Mouse (Mus musculus) hindbrain, embryonic 14.5 days (tissue): Measurements from ENCODE around the gene Pdcd2. TPM values are rescaled to one million over a fixed set of nuclear protein-coding genes. Genes with fewer than 3 reads are reported as not detected.
A peak's percentile ranks its signal among the peaks of the same experiment; 100 is the strongest.

Source experiments
- ATAC-seq: fragments of 200-750 bp; cut with Nextera tagmentation; 2 replicates; pipeline ENCODE4 v1.8.0; 2017; ENCODE audit warnings: moderate number of reproducible peaks, mild to moderate bottlenecking, moderate TSS enrichment, moderate library complexity; ENCODE audit not compliant: low FRiP score
- DNase-seq: peaks from one replicate; pipeline ENCODE4 v3.0.0-alpha.2; 2015; ENCODE audit warnings: low spot score
- H3K27ac ChIP-seq: fragments of 300-500 bp; sonication (generic); 2 replicates; pipeline ENCODE4 v1.5.1; 2014; ENCODE audit warnings: mild to moderate bottlenecking, moderate library complexity
- H3K27me3 ChIP-seq: fragments of 300-500 bp; sonication (generic); 2 replicates; pipeline ENCODE4 v1.6.1; 2014; ENCODE audit warnings: mild to moderate bottlenecking, low read length, mixed read lengths; ENCODE audit not compliant: control insufficient read depth, insufficient read depth
- H3K36me3 ChIP-seq: fragments of 300-500 bp; sonication (generic); replicated peaks from 2 replicates; pipeline ENCODE4 v1.6.1; 2014; ENCODE audit not compliant: control insufficient read depth, insufficient read depth
- H3K4me1 ChIP-seq: fragments of 300-500 bp; sonication (generic); replicated peaks from 2 replicates; pipeline ENCODE4 v1.6.1; 2014; ENCODE audit warnings: antibody characterized with exemption, low read length, mixed read lengths; ENCODE audit not compliant: control insufficient read depth, insufficient read depth
- H3K4me2 ChIP-seq: fragments of 300-500 bp; sonication (generic); replicated peaks from 2 replicates; pipeline ENCODE4 v1.6.1; 2014; ENCODE audit warnings: mild to moderate bottlenecking, moderate library complexity
- H3K4me3 ChIP-seq: fragments of 300-500 bp; sonication (generic); replicated peaks from 2 replicates; pipeline ENCODE4 v1.5.1; 2014; ENCODE audit warnings: mild to moderate bottlenecking, low read length
- H3K9ac ChIP-seq: fragments of 300-500 bp; sonication (generic); 2 replicates; pipeline ENCODE4 v1.6.1; 2014
- H3K9me3 ChIP-seq: fragments of 300-500 bp; sonication (generic); 2 replicates; pipeline ENCODE4 v1.6.1; 2016; ENCODE audit warnings: low read length; ENCODE audit not compliant: control insufficient read depth
- WGBS: fragments of 180-500 bp; shearing (Covaris S2); extraction: QIAGEN DNeasy Blood & Tissue Kit; methylation state at CpG from one replicate; pipeline ENCODE4 v1.1.7; 2014; 5-methylcytosine and 5-hydroxymethylcytosine counted together
- polyA plus RNA-seq: library from polyadenylated mRNA; unstranded; fragments of >200 nt; fragmentation: Nextera tagmentation; extraction: Ambion mirVana; gene quantifications from 2 replicates; pipeline ENCODE4 v1.2.1, GENCODE M21; 2014

Gene Pdcd2
- polyA plus RNA-seq, 1 experiment from 2014 or later = 69.6 TPM

DNA sequence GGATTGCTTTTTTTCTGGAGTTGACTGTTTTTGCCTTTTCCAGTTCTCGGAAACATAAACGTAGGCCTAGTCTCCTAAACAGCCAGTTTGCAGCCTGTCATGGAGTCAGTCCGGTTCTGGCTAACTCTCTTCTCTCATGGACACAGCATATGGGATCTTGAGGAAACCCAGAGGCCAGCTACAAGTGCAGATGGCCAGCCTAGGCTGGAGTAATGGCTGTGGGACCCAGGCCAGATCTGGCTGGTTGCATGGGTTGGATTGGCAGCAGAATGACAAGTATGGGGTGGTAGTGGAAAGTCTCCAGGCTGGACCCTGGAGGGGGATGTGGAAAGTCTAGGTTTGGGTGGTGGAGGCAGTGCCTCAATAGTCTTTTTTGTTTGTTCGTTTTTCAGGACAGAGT, 13.2 kb upstream of the Pdcd2 start:
- Histone ChIP-seq H3K27me3 (peaks cover 21% of the 10 kb centered on the region), H3K9ac (no peak overlapping the region), H3K4me3 (no peak overlapping the region), H3K4me1 (no peaks in the 10 kb centered on the region), H3K36me3 (no peaks in the 10 kb centered on the region), H3K27ac (no peak overlapping the region), H3K4me2 (no peak overlapping the region), H3K9me3 (no peaks in the 10 kb centered on the region)
- ATAC-seq = no peak
- DNase-seq = no peak
- WGBS = 73% methylated on average over 4 of the region's 4 CpGs

GRCm38 (mm10) chr17:15536457-15536904, 9.4 kb upstream of the Pdcd2 start:
- Histone ChIP-seq H3K4me3 (peak overlapping the region; percentile 46), H3K27ac (no peak overlapping the region), H3K36me3 (no peaks in the 10 kb centered on the region), H3K9me3 (no peaks in the 10 kb centered on the region), H3K9ac (peak overlapping the region; percentile 60), H3K27me3 (peaks cover 24% of the 10 kb centered on the region), H3K4me1 (no peaks in the 10 kb centered on the region), H3K4me2 (peak overlapping the region; percentile 96)
- WGBS = 2% methylated on average over 33 of the region's 33 CpGs
- ATAC-seq (no peak), DNase-seq (no peak)

DNA sequence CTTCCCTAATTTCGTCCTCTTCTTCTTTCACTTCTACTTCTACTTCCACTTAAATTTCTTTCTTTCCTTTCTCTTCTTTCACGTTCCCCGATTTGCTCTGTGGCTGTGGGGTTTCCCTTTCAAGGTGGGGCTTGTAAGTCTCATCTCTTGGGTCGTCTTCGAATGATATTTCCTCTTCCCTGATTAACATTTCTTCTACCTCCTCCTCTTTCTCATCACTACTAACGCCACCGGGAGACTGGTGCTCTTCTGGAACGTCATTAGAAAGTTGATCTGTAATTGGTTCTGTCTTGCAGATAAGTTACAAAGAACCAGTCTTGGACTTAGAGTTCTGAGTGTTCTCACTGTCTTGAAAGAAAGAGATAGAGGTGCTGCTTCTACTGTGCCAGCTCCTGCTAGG, 8.8 kb upstream of the Pdcd2 start:
- WGBS = 19% methylated on average over 8 of the region's 8 CpGs
- Histone ChIP-seq H3K36me3 (no peaks in the 10 kb centered on the region), H3K4me3 (peak overlapping the region; percentile 46), H3K9me3 (no peaks in the 10 kb centered on the region), H3K27me3 (peaks cover 24% of the 10 kb centered on the region), H3K9ac (peak overlapping the region; percentile 60; the same call in 1 of the 2 replicates), H3K27ac (no peak overlapping the region), H3K4me1 (no peaks in the 10 kb centered on the region), H3K4me2 (peak overlapping the region; percentile 96)
- ATAC-seq (no peak), DNase-seq (no peak)

- no peak overlapping the region for H3K27ac ChIP-seq
- H3K9ac ChIP-seq = no peak overlapping the region
- no peak overlapping the region for H3K4me3 ChIP-seq
- DNase-seq (no peak), ATAC-seq (no peak)
- no peaks in the 10 kb centered on the region for H3K9me3 ChIP-seq
- H3K27me3 ChIP-seq = peaks cover 24% of the 10 kb centered on the region
- no peak overlapping the region for H3K4me2 ChIP-seq
- no peaks in the 10 kb centered on the region for H3K36me3 ChIP-seq
- H3K4me1 ChIP-seq = no peaks in the 10 kb centered on the region
- WGBS = 71% methylated on average over 11 of the region's 11 CpGs
These were observed 8.2 kb upstream of the Pdcd2 start for GRCm38 (mm10) chr17:15535162-15535800.

- Histone ChIP-seq H3K27me3 (0 out of 2 replicates have a peak, but pooled peaks cover 3% of the 10 kb centered on the region), H3K9ac (no peak overlapping the region), H3K9me3 (no peaks in the 10 kb centered on the region), H3K27ac (no peak overlapping the region), H3K4me3 (no peak overlapping the region), H3K4me2 (no peak overlapping the region), H3K4me1 (peaks cover 19% of the 10 kb centered on the region), H3K36me3 (peaks cover 6% of the 10 kb centered on the region)
- WGBS = 4% methylated on average over 5 of the region's 5 CpGs
- ATAC-seq (no peak), DNase-seq (peak; percentile 68)
These were observed 3.0 kb upstream of the Pdcd2 start for GRCm38 (mm10) chr17:15530141-15530540.

DNA sequence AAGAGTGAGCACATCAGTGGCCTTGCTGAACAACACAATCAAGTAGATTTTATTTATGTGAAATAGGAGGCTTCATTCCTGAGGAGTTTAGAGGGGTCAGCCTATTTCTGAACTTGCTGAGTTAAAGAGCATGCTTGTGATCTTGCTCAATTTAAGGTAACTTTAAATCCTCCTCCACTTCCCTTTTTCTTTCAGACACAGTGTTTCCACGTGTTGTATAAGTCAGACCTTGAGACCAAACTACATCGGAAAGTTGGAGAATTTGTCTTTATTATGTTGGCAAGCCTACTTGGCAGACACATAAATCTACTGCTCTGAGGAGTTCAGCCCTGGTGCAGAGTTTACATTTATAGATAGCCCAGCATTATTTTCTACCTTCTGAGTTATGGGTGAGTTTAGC, 1.8 kb upstream of the Pdcd2 start:
- Histone ChIP-seq H3K4me3 (no peak overlapping the region), H3K9ac (no peak overlapping the region), H3K4me2 (no peak overlapping the region), H3K9me3 (no peaks in the 10 kb centered on the region), H3K4me1 (peaks cover 19% of the 10 kb centered on the region), H3K36me3 (peaks cover 18% of the 10 kb centered on the region), H3K27me3 (no peaks in the 10 kb centered on the region), H3K27ac (no peak overlapping the region)
- WGBS = 88% methylated on average over 2 of the region's 2 CpGs
- no peak for DNase-seq
- ATAC-seq = no peak

DNA sequence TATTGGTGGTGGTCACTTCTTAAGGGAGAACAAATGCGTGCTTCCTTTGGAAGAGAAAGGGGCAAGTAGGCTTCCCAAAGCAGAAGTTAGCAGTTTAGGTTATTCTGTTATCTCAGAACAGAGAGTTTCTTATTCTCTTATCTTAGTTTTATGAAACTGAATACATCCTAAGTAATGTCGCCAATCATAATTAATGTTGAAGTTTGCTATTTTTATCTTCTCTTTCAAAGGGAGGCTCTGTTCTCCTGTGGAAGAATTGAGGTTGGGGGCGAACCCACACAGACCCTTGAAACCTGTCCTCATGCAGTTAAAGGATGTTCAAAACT, 673 bp upstream of the Pdcd2 start:
- DNase-seq = no peak
- Histone ChIP-seq H3K9ac (peak overlapping the region; percentile 89), H3K4me2 (peak overlapping the region; percentile 70), H3K36me3 (peaks cover 28% of the 10 kb centered on the region), H3K9me3 (no peaks in the 10 kb centered on the region), H3K4me1 (peaks cover 19% of the 10 kb centered on the region), H3K27me3 (no peaks in the 10 kb centered on the region), H3K27ac (peak overlapping the region; percentile 81; the same call in 1 of the 2 replicates), H3K4me3 (peak overlapping the region; percentile 80)
- 64% methylated on average over 3 of the region's 3 CpGs for WGBS
- no peak for ATAC-seq

- 17% methylated on average over 10 of the region's 10 CpGs for WGBS
- Histone ChIP-seq H3K9me3 (no peaks in the 10 kb centered on the region), H3K36me3 (peaks cover 43% of the 10 kb centered on the region), H3K9ac (peak overlapping the region; percentile 89), H3K4me3 (peak overlapping the region; percentile 80), H3K27ac (peak overlapping the region; percentile 81; the same call in 1 of the 2 replicates), H3K27me3 (no peaks in the 10 kb centered on the region), H3K4me2 (peak overlapping the region; percentile 70), H3K4me1 (peaks cover 19% of the 10 kb centered on the region)
- ATAC-seq = no peak
- DNase-seq = no peak
These were observed 797 bp downstream of the Pdcd2 start for GRCm38 (mm10) chr17:15526304-15526703.

- WGBS = 100% methylated on average over 1 of the region's 1 CpGs
- H3K4me2 ChIP-seq = no peak overlapping the region
- H3K4me3 ChIP-seq = no peak overlapping the region
- peaks cover 99% of the 10 kb centered on the region for H3K36me3 ChIP-seq
- DNase-seq = no peak
- no peaks in the 10 kb centered on the region for H3K27me3 ChIP-seq
- no peaks in the 10 kb centered on the region for H3K9me3 ChIP-seq
- H3K27ac ChIP-seq = no peak overlapping the region
- H3K4me1 ChIP-seq = no peaks in the 10 kb centered on the region
- no peak for ATAC-seq
- H3K9ac ChIP-seq = no peak overlapping the region
These were observed 8.3 kb downstream of the Pdcd2 start for GRCm38 (mm10) chr17:15518766-15519165.

DNA sequence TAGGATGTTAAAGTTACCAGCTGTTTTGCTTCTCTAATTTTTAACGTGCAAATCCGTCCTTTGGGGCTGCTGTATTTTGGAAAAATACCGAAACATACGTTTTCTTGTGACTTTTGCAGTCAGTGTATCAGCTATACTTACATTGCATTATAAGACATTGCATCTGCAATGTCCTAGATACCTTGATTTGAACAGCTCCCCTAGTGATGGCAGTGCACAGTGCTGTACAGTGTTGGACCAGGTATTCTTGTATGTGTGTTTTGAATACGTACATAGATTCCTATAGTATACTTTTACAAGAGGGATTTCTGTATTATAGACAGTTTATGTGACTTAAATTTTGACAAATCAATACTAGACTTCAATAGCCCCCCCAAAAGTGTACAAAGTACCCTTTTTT, 8.9 kb downstream of the Pdcd2 start:
- Histone ChIP-seq H3K4me1 (no peaks in the 10 kb centered on the region), H3K36me3 (peaks cover 99% of the 10 kb centered on the region), H3K4me2 (no peak overlapping the region), H3K27ac (no peak overlapping the region), H3K27me3 (no peaks in the 10 kb centered on the region), H3K9me3 (no peaks in the 10 kb centered on the region), H3K9ac (no peak overlapping the region), H3K4me3 (no peak overlapping the region)
- no peak for DNase-seq
- ATAC-seq = no peak
- 96% methylated on average over 5 of the region's 5 CpGs for WGBS
